Mouse (Mus musculus) adrenal gland, postnatal 4 days (tissue): ENCODE measurements around the gene Vps13d. TPM values are rescaled to one million over a fixed set of nuclear protein-coding genes. Genes with fewer than 3 reads are reported as not detected.

ENCODE experiments used
- DNase-seq, 2 experiments: peaks; one replicate each; pipeline ENCODE4 v3.0.0; 2021 to 2022; ENCODE audit warnings: low spot score in 2 of 2, mixed read lengths in 2 of 2
- total RNA-seq, 2 experiments: library from RNA; stranded (reverse); gene quantifications; 2 replicates each; pipeline ENCODE4 v1.2.3; 2021

The Vps13d gene
- total RNA-seq, 2 experiments from 2014 or later, result 58.4 to 59.0 TPM

DNA sequence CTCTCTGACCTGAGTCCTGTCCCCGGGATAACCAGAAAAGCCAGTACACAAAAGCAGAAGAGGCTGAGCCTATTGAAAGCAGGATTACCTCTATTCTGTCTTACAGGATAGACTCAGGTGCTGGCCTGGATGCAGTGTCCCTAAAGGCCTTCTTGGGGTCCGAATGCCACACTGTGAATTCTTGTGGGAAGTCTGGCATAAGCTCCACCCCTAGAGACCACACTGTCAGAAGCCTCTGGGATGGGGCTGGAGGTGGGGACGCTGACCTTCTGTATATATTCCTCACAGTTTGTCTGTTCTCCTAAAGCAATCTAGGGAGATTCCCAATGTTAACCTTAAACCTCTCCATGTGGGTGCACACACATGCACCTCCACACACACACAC is 244.5 kb downstream of the Vps13d start:
- no peak for DNase-seq

DNA sequence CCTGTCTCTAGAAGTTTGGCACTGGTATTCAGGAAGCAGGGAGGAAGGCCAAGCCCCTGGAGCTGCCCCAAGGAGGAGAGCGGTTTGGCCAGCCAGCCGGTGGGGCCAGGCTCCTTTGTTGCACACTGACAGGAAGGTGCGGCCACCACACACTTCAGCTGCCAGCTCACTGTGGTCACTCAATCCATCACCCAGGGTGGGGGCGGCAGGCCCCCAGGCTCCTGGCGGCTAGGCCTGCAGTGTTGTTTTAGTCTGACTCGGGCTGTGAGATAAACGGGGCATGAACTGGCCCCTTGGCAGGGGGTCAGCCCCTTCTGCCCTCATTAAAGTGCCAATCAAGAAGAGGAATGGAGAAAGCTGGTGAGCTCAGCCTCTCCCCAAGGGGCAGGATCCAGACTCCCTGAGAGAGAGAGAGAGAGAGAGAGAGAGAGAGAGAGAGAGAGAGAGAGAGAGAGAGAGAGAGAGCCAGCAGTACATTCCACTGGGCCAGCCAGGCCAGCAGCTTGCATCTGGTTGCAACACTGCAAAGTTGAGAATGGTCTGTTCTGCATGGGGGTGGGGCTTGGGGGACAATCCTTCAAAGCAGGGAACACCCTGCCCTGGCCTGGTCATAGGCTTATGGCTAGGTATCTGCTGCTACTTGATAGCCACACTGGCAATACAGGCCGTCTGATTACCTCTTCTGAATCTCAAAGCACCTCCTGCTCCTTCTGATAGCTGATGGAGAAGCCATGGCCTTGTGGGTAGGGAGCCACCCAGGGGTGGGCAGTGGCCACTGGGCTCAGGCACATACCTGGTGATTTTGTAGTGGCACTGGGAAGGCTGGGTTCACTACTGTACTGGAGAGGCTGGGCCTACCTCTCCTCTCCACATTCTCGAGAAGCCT is 245.1 kb downstream of the Vps13d start:
- DNase-seq, result peak in 1 of 2 experiments; percentile 16

DNA sequence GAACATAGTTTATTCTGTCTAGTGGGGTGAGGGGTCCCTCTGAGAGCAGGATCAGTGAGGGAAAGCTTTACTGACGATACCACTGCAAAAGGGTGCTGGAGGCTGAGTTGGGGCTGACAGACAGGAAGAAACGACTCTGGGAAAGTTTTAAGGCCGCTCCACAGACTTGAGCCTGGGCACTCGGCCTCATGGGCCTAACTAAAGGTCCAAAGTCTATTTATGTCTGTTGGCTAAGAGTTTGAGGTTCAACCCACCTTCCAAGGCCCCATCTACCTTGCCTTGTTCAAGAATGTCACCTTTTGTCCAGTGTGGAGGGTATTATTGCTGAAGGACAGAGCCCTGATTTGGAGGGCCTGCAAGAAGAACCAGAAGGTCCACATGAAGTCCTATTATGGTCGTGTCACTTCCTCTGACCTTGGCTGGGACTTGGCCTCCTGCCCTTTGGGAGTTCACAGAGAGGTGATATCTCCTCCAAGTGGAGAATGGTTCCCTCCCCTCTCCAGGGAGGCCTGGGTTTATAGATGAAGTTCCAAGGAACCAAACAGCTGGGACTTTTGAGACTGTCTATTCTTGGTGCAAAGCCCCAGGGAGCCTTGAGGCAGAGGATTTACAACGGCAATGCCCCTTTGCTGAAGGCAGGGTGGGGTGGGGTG is 246.9 kb downstream of the Vps13d start:
- DNase-seq, result no peak

DNA sequence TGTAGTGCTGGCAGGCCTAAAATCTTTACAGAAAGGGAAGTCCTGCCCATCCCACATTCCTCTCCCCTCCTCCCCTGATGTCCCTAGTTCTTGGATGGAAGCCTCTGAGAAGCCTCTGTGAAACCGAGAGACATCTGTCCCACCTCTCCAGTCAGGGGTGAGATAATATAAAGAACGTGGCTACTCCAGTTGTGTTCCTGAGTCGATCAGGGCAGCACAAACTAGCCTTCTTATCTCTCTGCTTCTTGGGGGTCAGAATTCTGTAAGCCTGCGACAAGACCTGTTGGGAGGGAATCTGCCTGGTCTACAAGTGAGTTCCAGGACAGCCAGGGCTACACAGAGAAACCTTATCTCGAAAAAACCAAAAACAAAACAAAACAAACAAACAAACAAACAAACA is 251.5 kb downstream of the Vps13d start:
- DNase-seq, result no peak

DNA sequence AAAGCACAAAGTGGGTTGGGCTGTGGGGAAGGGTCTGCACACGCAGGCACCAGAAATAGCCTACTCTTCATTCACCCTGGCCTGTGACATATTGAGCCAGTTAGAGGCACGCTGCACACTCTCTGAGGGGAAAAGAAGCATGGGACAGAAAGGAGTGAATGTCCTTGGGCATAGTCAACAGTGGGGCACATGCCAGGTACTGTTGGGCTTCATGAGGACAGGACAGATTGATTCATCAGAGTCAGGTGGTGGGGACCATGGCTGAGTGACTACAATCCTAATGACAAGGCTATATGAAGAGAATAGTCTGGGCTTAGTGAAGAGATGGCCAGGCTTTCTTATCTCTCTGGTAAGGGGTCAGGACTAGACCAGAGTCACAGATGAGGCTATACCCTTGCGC is 252.4 kb downstream of the Vps13d start:
- no peak for DNase-seq

DNA sequence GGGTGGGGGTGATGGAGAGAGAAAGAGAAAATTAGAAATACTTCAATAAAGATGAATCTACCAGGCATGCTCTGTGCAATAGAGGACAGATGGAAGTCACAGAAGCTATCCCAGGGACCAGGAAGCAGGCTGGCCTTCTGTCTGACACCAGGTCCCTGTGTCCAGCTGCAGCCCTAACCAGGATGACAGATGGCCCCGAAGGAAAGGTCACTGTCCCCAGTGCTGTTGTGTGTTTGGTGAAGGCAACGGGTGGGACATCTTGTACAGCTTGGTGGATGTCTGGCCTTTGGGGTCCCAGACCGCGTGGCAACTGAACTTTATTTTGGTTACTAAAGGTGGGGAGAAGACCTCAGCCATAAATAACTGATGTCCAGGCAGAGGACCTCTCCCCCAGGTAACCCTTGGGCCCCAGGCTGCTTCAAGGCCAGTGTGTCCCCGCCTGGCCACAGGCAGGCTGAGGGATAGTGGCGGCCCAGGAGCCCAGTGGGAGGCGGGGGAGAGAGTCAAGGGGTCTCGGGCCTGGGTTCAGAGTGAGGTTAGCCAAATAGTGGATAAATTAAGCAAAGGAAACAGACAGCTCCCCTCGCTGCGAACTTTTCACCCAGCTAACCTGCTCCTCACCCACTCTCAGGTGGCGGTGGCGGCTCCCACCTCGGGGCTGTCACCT is 253.9 kb downstream of the Vps13d start:
- DNase-seq, result no peak

DNA sequence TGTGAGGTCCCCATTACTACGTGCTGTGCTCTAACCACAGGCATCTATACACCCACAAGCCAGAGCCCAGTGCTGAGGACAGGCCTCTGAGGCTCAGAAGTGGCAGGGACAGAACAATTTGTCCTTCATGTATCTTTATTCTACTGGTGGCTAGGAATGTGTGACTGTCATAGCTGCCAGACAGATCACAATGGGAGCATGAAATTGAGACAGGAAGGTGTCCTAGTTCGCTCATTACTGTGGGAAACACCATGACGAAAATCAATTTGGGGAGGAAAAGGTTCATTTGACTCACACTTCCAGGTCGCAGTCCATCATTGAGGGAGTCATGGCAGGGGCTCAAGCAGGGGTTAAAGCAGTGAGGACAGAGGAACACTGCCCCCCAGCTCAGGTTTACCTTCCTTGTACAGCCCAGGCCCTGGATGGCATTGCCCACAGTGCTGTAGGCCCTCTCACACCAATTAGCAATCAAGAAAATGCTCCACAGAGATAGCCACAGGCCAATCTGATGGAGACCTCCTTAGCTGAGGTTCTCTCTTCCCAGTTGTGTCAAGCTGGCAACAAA is 254.9 kb downstream of the Vps13d start:
- DNase-seq, result no peak

DNA sequence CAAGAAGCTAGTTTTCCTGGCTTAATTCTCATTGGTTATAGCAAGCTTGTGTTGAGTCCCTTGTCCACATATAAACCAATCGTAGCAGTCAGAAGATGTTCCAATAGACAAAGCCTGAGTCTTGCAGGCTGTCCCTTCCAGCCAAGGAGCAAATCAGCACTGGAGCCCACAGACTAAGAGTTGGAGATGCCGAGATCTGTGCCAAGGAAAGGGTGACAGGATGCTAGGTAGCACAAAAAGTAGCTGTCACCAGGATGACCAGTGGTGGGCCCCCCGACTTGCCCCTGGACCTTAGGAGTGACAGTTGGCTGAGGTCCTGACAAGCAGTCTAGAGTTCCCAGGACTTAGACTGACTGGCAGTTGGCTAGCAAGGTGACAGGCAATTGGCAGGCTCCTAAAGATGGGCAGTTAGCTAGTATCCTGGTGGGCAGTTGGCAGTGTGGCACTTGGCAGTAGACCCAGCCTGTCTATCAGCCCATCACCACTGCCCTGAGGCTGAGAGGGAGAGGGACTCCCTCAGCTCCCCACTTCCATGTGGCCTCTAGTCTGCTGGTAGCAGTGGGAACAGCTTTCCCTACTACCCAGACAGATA is 258.1 kb downstream of the Vps13d start:
- DNase-seq, result no peak

DNA sequence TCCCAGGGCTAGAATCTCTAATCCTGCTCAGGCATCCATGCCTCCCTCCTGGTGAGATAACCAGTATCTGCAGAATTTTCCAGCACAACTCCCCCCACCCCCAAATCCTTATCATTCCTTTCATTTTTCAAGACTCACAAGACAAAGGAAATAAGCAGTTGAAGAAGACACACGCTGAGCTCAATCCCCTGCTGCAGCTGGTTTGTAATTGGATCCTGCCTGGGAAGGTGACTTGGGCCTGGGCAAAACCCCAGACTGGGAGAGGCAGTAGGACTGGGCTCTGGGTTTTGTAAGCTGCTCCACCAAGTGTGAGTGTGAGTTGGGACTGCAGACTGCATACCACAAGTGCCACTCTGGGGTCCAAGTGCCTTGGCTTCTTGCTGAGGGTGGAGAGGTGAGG is 260.3 kb downstream of the Vps13d start:
- no peak for DNase-seq

DNA sequence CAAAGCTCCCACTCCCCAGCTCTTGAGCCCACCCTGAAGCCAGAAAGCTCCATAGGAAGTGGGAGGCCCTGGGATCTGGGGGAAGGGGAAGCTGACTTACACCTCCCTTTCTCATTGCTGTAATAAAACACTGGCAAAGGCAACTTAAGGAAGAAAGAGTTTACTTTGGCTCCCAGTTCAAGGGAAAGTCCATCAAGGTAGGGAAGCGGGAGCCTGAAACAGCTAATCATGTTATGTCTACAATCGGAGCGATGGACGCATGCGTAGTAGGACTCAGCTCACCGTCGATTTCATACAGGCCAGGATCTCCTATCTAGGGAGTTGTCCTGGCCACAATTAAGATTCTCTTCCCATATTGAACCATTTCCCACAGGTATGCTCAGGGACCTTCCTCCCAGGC is 263.6 kb downstream of the Vps13d start:
- no peak for DNase-seq

DNA sequence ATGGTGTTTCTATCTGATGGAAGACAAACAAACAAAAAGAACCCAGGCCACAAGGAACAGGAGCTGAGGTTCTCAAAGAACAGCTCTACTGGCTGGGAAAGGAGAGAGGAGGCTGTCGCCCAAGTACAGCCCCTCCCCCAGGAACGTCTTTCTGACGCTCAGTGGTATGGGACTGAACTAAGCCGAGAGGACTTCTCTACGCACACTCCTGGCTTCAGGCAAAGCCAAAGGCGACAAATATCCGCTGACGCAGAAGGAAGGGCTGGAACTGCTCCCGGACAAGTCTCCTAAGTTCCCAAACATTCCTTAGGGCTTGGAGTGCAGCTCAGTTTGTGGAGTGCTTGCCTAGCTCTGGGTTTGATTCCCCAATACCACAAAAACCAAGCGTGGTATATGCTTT is 264.4 kb downstream of the Vps13d start:
- no peak for DNase-seq

DNA sequence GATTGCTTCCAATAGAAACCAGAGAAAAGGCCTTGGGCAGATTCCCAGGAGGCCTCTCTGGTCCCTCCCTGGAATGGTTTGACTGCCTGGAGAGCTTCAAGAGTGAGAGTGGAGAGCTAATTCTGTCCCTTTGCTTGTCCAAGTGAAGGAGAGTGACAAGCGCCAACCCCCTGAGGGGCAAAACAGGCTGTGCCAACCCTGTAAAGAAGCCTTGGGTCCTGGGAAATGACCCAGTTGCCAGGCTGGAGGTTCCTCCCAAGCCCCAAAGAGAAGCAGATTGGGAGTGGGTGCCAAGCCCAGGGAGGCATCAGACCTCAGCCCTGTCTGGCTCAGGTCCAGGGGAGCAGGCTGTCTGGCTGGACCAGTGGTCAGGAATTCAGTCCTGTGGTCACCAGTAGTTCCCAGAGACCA is 265.0 kb downstream of the Vps13d start:
- DNase-seq, result peak in 1 of 2 experiments; percentile 28

DNA sequence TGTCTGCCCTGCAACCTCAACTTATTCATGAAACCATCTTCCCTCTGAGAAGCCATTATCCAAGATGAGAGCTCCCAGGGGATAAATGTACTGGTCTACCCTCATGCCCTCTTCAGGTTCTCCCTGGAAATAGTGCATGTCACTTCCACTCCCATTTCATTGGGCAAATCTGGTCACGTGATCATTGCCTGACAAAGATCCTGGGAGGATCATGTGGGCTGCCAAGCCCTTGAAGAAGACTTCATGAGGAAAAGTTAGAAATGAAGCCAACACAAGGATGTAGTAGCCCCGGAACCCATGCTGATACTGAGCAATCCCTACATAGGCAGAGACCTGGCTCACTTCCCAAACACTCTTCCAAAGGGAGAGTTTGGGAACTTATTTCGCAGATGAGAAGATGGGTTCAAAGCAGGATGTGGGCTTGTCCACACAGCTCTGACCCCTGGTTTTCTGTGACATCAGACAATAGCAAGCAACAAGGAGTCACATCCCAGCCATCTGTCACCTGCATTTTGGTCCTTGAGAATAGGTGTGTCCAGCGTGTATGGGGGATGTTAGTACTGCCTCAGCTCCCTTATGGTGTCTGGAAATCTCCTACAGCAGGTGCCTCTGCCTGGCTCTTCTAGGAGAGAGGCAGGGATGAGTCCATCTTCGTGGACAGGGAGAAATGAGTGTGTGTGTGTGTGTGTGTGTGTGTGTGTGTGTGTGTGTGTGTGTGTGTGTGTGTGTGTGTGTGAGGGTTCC is 265.9 kb downstream of the Vps13d start:
- no peak for DNase-seq

Other genes with a start within 250 kb of the Vps13d start
- 1 to 10 TPM; 7.8 to 9.1 TPM for gene Tnfrsf1b, start 51.9 kb upstream of the Vps13d start, total RNA-seq
- gene Tnfrsf8, start 120.2 kb upstream of the Vps13d start, total RNA-seq, result under 1 TPM; 0.22 to 0.34 TPM